Mouse (Mus musculus) midbrain, postnatal 0 days (tissue): ENCODE data around the gene Mrpl48. TPM values are rescaled to one million over a fixed set of nuclear protein-coding genes. Genes with fewer than 3 reads are reported as not detected.

ENCODE experiments used
- ATAC-seq: fragments of 200-750 bp; cut with Nextera tagmentation; 2 replicates; pipeline ENCODE4 v1.8.0; 2017; ENCODE audit warnings: moderate number of reproducible peaks, mild to moderate bottlenecking, moderate TSS enrichment, moderate library complexity; ENCODE audit not compliant: low FRiP score
- DNase-seq: peaks from one replicate; pipeline ENCODE4 v3.0.0-alpha.2; 2015; ENCODE audit warnings: low spot score
- H3K27ac ChIP-seq: fragments of 300-500 bp; sonication (generic); 2 replicates; pipeline ENCODE4 v1.5.1; 2014; ENCODE audit warnings: low read depth, mild to moderate bottlenecking, low read length, mixed read lengths
- H3K27me3 ChIP-seq: fragments of 300-500 bp; sonication (generic); 2 replicates; pipeline ENCODE4 v1.6.1; 2014; ENCODE audit warnings: low read length, control low read depth, mixed read lengths; ENCODE audit not compliant: insufficient read depth
- H3K36me3 ChIP-seq: fragments of 300-500 bp; sonication (generic); 2 replicates; pipeline ENCODE4 v1.6.1; 2014; ENCODE audit warnings: low read length, control low read depth, mixed read lengths; ENCODE audit not compliant: insufficient read depth
- H3K4me1 ChIP-seq: fragments of 300-500 bp; sonication (generic); 2 replicates; pipeline ENCODE4 v1.6.1; 2014; ENCODE audit warnings: mild to moderate bottlenecking, control low read depth, antibody characterized with exemption, low read length, mixed read lengths; ENCODE audit not compliant: insufficient read depth
- H3K4me2 ChIP-seq: fragments of 300-500 bp; sonication (generic); 2 replicates; pipeline ENCODE4 v1.6.1; 2014; ENCODE audit warnings: low read depth, mild to moderate bottlenecking, low read length, mixed read lengths; ENCODE audit not compliant: poor library complexity, severe bottlenecking
- H3K4me3 ChIP-seq: fragments of 300-500 bp; sonication (generic); 2 replicates; pipeline ENCODE4 v1.5.1; 2014; ENCODE audit warnings: low read depth, mild to moderate bottlenecking, low read length, moderate library complexity
- H3K9ac ChIP-seq: fragments of 300-500 bp; sonication (generic); replicated peaks from 2 replicates; pipeline ENCODE4 v1.6.1; 2014; ENCODE audit warnings: mild to moderate bottlenecking, low read length, moderate library complexity, mixed read lengths; ENCODE audit not compliant: poor library complexity, severe bottlenecking
- H3K9me3 ChIP-seq: fragments of 300-500 bp; sonication (generic); 2 replicates; pipeline ENCODE4 v1.6.1; 2016; ENCODE audit warnings: low read length, control low read depth
- CTCF ChIP-seq: IDR thresholded peaks from 2 replicates; pipeline ENCODE4 v1.5.1; 2016; ENCODE audit warnings: antibody characterized with exemption, mild to moderate bottlenecking
- WGBS: fragments of 180-500 bp; shearing (Covaris S2); extraction: QIAGEN DNeasy Blood & Tissue Kit; methylation state at CpG from one replicate; pipeline ENCODE4 v1.1.7; 2014; 5-methylcytosine and 5-hydroxymethylcytosine counted together
- polyA plus RNA-seq: library from polyadenylated mRNA; unstranded; fragments of >200 nt; fragmentation: Nextera tagmentation; extraction: Ambion mirVana; gene quantifications from 2 replicates; pipeline ENCODE4 v1.2.1, GENCODE M21; 2015
- total RNA-seq: library from RNA; depleted of rRNA; stranded (reverse); fragments of >200 nt; gene quantifications from 2 replicates; pipeline ENCODE4 v1.2.3, GENCODE M21; 2014

The Mrpl48 gene
- total and polyA plus RNA-seq, 2 experiments from 2014 or later, result 47.8 to 89.8 TPM

DNA sequence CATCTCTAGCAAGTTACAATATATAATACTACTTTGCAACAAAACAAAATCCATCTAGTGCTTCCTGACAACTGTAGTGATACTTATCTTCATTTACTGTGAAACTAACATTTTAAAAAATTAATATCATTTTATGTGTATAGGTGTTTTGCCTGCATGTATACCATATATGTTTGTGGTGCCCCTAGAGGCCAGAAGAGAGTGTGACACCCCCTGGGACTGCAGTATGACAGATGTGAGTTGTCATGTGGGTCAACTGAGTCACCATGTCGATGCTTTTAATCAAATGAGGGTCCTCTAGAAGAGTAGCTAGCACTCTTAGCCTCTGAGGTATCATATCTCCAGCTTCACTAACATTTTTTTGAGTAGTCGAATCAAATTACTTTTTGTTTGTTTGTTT is 14.2 kb upstream of the Mrpl48 start:
- peak; percentile 42; the same call in 1 of the 2 replicates for TF ChIP-seq CTCF
- H3K27me3 ChIP-seq, result no peaks in the 10 kb centered on the region
- no peaks in the 10 kb centered on the region for H3K9me3 ChIP-seq
- H3K4me2 ChIP-seq, result no peak overlapping the region
- DNase-seq (no peak), ATAC-seq (no peak)
- no peaks in the 10 kb centered on the region for H3K36me3 ChIP-seq
- no peaks in the 10 kb centered on the region for H3K4me1 ChIP-seq
- no peak overlapping the region for H3K4me3 ChIP-seq
- no peak overlapping the region for H3K27ac ChIP-seq
- WGBS, result 89% methylated on average over 2 of the region's 2 CpGs
- no peak overlapping the region for H3K9ac ChIP-seq

DNA sequence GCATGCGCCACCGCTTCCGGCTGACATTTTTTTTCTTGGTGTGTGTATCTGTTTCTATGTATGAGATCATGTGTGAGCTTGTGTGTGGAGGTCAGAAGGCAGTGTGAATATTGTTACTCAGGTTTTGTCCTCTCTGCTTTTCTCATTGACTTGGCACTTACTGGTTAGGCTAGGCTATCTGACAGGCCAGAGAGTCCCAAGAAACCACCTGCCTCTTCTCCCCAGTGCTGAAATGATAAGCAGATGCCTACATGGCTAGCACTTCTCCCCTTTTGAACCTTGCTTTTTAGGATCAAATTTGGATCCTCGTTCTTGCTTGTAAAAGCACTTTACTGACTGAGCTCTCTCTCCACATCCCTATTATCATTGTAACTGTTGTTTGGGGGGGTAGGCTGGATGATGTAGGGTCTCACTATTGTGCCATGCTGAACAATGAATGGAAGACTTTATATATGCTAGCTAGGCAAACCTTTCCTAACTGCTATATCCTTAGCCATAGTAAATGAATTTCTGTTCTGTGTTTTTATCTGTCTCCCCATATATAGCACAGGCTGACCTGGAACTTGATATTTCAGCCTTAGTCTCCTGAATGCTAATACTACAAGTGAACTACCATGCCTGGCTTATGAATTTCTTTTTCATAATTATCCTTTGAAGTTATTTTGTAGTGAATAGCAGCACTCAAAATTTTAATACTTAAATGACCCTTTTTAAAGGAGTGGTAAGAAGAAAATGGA is 8.2 kb upstream of the Mrpl48 start:
- 93% methylated on average over 4 of the region's 4 CpGs for WGBS
- Histone ChIP-seq H3K27me3 (no peaks in the 10 kb centered on the region), H3K4me1 (no peaks in the 10 kb centered on the region), H3K9ac (no peak overlapping the region), H3K36me3 (no peaks in the 10 kb centered on the region), H3K9me3 (no peaks in the 10 kb centered on the region), H3K27ac (no peak overlapping the region), H3K4me2 (no peak overlapping the region), H3K4me3 (no peak overlapping the region)
- no peak for ATAC-seq
- no peak for TF ChIP-seq CTCF
- no peak for DNase-seq

DNA sequence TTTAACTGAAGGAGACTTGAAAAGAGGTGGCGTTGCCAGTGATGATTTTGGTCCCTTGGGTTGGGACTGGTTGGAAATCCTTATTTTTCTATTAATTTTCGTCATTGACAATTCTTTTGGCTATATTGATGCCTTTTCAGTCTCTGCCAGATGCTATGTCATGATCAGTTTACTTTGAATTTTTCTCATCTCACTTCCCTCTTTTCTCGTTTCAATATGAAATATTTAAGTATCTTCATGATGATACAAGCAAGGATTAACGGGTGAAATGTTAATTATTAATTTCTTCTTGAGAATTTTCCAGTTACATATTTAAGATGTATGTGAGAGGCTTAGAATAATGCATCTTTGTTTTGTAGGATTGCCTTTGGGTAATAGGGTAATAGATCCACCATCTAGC is 809 bp upstream of the Mrpl48 start:
- peak overlapping the region; percentile 100 for H3K9ac ChIP-seq
- WGBS, result 14% methylated on average over 4 of the region's 4 CpGs
- peaks cover 9% of the 10 kb centered on the region; the same call in 1 of the 2 replicates for H3K4me1 ChIP-seq
- no peaks in the 10 kb centered on the region for H3K9me3 ChIP-seq
- no peaks in the 10 kb centered on the region for H3K27me3 ChIP-seq
- H3K27ac ChIP-seq, result peak overlapping the region; percentile 99
- ATAC-seq (no peak), DNase-seq (no peak)
- no peaks in the 10 kb centered on the region for H3K36me3 ChIP-seq
- peak overlapping the region; percentile 99 for H3K4me3 ChIP-seq
- H3K4me2 ChIP-seq, result peak overlapping the region; percentile 56
- TF ChIP-seq CTCF, result no peak

DNA sequence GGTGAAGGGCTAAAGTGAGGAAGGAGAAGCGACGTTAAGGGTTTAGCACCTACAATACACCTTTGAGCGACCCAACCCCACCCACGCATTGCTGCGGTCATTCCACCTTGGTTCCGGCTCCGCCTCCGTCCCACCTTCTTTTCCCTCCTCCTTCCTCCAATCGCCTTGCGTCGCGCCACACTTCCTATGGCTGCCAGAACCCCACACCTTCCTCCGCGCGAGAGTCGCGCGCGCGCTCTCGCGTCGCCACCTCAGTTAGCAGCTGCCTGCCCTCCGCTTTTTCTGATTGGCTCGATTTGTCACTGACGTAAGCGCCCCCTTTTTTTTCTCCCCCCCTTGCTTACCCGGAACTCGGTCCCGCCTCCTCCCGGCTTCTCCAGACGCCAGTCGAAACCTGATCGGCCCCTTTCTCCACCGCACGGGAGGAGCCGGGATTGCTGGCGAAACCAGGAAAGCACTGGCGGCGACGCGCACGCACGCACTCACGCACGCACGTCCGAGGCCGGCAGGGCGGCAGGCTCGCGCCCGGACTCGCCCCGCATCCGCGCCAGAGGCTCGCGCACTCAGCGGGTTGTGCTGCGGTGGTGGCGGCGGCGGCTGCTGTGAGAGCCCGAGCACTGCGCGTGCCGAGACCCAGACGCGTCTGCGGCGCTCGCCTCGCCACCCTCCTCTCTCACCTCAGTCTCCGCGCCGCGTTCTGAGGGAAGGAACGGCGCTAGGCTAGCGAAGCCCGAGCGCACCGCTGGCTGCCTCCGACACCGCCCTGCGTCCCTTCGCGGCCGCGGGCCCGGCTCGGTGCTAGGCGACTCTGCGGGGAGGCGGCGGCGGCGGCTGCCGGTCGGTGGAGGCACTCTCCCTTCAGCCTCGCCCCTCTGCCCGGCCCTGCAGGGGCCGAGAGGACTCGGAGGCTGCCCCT is 629 bp downstream of the Mrpl48 start, which contains the start of gene Rab6a:
Gene Rab6a, plus strand, starts transcription at position 197 of the 916 bp plus-strand sequence.
- WGBS, result under 1% methylated on average over 94 of the region's 105 CpGs
- DNase-seq, result peak; percentile 99

DNA sequence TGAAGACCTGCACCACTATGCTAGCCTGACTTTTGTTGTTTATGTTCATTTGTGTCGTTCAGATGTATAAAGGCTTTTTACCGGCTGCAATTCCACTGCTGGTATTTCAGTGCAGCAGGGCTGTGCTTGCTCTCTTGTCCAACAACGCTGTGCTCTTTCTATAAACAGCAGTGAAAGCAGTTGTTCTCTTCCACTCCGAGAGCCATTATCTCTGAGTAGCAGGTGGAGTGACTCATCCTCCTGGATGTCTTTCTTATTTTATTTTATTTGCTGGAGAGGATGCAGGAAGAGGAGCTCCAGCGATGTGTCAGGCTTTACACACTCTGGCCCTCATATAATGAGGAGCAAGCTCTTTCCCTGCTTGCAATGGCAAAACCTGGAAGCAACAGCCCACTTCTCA is 7.9 kb downstream of the Mrpl48 start:
- Histone ChIP-seq H3K9ac (no peak overlapping the region), H3K9me3 (no peaks in the 10 kb centered on the region), H3K4me3 (no peak overlapping the region), H3K4me2 (no peak overlapping the region), H3K4me1 (no peaks in the 10 kb centered on the region), H3K36me3 (no peaks in the 10 kb centered on the region), H3K27me3 (no peaks in the 10 kb centered on the region), H3K27ac (no peak overlapping the region)
- DNase-seq (no peak), ATAC-seq (no peak)
- no peak for TF ChIP-seq CTCF
- 85% methylated on average over 5 of the region's 5 CpGs for WGBS

More for the DNA sequence above, 629 bp downstream of the Mrpl48 start, which contains the start of gene Rab6a:
- Histone ChIP-seq H3K9ac (peak within 1 kb of the TSS; percentile 100), H3K27ac (peak within 1 kb of the TSS; percentile 99), H3K4me2 (peak within 1 kb of the TSS; percentile 60), H3K36me3 (no peaks in the 10 kb centered on the region), H3K4me3 (peak within 1 kb of the TSS; percentile 99), H3K27me3 (no peaks in the 10 kb centered on the region), H3K9me3 (no peaks in the 10 kb centered on the region), H3K4me1 (peaks cover 9% of the 10 kb centered on the region; the same call in 1 of the 2 replicates)
- TF ChIP-seq CTCF, result peak; percentile 62
- peak; percentile 97 for ATAC-seq
